Mouse (Mus musculus) E14TG2a.4 (cell line): ENCODE measurements around the gene Actn4.

Experiments used
- CTCF ChIP-seq: conservative IDR thresholded peaks from 2 replicates; pipeline ENCODE4 v1.5.1; 2014; ENCODE audit warnings: low read length
- NANOG ChIP-seq: IDR thresholded peaks from 2 replicates; pipeline ENCODE4 v1.6.1; 2014; ENCODE audit warnings: borderline replicate concordance, low read length, mixed read lengths
- POU5F1 ChIP-seq: IDR thresholded peaks from 2 replicates; pipeline ENCODE4 v1.6.1; 2014; ENCODE audit warnings: low read length, borderline replicate concordance

GRCm38 (mm10) chr7:29008714-29009113 lies 46.6 kb upstream of the Actn4 start:
- no peak for TF ChIP-seq CTCF
- TF ChIP-seq POU5F1, result no peak
- no peak for TF ChIP-seq NANOG
